Mouse (Mus musculus) lung, adult 2 months (tissue): ENCODE results near the gene Micall1.

Source experiments
- CTCF ChIP-seq: fragments of 200-500 bp; IDR thresholded peaks from 2 replicates; pipeline ENCODE4 v1.5.1; 2011; ENCODE audit warnings: mild to moderate bottlenecking, low read length, control low read depth; ENCODE audit not compliant: insufficient read depth
- POLR2A ChIP-seq: fragments of 200-500 bp; IDR thresholded peaks from 2 replicates; pipeline ENCODE4 v1.6.1; 2011; ENCODE audit warnings: low read depth, mild to moderate bottlenecking, control low read depth, low read length, borderline replicate concordance; ENCODE audit errors: extremely low read depth

- TF ChIP-seq CTCF (no peak), POLR2A (no peak)
These were observed 32.9 kb upstream of the Micall1 start for GRCm38 (mm10) chr15:79075658-79076365.
